Mouse (Mus musculus): ENCODE results near the gene Snurf. TPM values are rescaled to one million over a fixed set of nuclear protein-coding genes. Genes with fewer than 3 reads are reported as not detected.

Snurf gene
- total RNA-seq (2021): 1,000 to 10,000 TPM; 2,439 to 2,731 TPM
- long read RNA-seq, experiment 1: 0 reads
- long read RNA-seq, experiment 2: 0 reads

DNA sequence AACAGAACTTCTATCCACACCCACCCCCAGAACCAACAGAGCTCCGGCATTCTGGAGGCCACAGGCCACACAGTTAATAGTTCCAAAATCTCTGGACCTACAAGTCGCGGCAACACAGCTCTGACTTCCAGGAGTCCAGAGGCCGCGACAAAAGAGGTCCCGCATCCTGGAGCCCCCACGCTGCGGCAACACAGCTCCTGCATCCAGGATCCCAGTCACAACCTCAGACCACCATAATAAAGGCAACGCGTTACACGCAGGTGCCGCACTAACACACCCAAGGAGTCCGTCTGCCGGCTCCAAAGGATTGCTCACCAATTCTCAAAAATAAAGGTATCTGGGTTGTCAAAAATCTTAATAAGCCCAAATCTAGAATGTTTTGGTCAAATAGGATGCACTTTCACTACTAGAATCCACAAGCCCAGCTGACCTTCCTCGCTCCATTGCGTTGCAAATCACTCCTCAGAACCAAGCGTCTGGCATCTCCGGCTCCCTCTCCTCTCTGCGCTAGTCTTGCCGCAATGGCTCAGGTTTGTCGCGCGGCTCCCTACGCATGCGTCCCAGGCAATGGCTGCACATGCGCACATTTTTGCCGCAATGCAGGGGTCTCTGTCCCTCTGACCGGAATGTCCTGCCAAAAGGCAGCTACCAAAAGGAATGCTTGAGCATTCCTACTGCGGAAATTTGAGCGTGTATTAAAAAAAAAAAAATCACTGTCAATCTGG, at the start of gene Snurf, which contains the start of gene Gm38393:
Gene Snurf (minus strand): TSS at position 444 of the 725 bp plus-strand sequence.
Gene Gm38393 (minus strand): TSS at position 459 of the 725 bp plus-strand sequence.
- intact Hi-C loops (cut with DNase I): no loop called here
- peak; percentile 81 to 87 for DNase-seq (ENCODE audit: low spot score in 2 of 2)

DNA sequence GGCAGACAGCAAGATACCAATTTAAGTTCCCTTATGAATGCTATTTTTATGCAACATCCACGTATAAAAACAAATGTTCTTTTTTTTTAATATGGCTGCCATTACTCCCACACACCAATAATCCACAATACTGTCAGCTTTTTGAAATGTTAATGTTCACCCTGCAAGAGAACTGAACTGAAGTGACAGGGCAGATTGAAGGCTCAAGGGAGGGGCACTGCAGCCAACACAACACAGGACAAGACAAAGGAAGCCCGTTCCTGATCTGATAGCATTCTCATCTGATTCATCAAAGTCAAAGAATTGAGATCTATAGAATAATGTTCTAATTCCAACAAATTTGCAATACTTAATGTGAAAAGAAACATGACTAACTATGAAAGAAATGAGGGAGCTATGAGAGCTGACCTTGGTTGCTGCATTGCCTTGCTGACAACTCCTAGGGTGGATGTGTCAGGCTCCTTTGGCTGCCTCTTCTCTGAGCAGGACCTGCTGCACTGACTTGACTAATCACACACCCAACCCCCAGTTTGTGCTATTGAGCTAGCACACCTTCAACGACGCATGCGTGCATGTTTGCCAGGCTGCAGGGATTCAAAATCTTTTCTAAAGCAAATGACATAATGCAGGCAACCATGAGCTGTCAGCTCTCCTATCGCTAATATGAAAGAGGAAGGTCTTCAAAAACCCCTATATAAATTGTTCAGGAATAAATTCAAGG, 42.8 kb upstream of the Snurf start:
- intact Hi-C loops (cut with DNase I): loop anchor here (10.0 kb wide), 1 partner anchor 57 kb away; no protein-coding TSS in a partner anchor
- DNase-seq (ENCODE audit: low spot score in 2 of 2): peak; percentile 60 to 73

DNA sequence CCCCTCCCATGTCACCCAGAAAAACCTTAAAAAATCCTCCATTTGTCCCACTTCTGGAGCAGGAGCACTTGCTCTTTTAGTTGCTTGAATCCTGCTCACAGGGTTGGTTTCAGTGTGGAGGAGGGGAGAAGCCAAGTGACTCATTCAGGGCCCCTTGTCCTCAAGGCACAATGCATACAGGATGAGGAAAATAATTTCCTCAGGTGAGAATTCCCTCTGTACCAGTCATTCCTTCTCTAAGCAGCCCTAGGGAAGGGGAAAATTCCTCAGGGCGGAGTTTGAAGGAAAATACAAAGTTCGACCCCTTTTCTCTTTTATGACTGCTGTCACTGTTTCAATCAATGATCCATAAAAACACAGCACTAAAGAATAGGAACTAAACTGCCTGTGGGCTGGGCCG, 8.3 kb upstream of the Snurf start:
- intact Hi-C loops (cut with DNase I): no loop called here
- DNase-seq (ENCODE audit: low spot score in 2 of 2): no peak

DNA sequence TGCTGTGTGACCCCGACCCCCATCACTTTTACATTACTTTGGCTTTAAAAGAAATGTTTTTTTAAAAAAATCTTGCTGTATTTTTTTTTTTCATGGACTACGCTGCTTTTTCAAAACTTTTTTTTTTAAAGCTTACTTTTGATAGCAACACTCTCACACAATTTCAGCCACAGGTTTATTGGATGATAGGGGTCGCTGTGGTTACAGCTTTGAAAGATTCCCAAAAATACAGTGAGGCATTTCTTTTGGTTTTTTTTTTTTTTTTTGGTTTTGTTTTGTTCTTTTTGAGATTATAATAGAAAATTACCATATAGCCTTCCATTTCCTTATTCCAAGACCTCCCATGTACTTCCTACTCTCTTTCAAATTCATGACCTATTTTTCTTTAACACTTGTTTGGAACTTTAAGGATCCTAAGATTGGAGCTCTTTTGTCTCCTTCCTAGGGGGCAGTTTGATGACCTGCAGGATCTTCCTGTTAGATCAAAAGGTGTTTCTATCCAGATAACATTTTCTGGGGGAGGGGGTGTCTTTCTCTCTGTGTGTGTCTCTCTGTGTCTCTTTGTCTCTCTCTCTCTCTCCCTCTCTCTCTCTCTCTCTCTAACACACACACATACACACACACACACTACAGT, 3.0 kb upstream of the Snurf start:
- intact Hi-C loops (cut with DNase I): no loop called here
- DNase-seq (ENCODE audit: low spot score in 2 of 2): peak in 1 of 2 experiments; percentile 20

DNA sequence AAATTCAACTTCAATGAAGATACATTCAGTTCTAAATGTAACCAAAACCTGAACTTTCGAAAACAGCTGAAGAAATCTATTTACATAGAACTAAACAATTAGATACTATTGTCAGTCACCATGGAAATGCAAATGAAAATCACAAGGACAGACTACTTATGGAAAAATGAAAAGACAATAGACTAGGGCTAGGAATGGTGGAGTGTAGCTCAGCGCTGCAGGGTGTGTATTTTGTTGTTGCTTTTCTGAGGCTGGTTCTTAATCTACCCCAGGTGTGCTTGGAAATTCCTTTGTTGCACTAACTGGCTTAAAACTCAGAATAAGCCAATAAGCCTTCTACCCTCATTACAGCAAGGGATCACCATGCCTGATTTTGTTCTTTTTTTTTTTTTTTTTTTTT, 1.4 kb upstream of the Snurf start:
- no peak for DNase-seq (ENCODE audit: low spot score in 2 of 2)
- intact Hi-C loops (cut with DNase I): no loop called here

DNA sequence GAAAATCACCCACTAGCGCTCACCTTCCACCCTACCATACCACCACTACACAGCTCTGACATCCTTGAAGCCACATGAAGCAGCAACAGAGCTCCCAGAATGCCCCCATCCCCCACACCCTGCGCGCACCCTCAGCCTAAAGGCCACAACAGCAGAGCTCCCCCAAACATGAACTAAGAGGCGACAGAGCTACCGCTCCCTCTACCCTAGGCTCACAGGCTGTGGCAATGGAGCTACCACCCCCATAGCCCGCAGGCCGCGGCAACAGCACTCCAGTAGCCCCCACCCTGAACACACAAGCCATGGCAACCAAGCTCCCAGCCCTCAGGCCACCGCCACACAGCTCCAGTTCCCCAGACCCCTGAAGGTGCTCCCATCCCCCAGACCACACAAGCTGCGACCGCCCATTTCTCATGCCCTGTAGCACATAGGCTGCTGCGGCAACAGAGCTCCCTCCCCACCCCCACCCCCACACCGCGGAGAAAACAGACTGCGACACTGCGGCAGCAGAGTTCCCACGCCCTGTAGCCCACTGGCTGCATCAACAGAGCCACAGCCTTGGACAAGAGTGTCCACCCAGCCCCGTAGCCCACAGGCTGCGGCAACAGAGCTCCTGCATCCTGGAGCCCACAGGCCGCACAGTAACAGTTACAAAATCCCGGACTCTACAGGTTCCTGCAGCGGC, 786 bp downstream of the Snurf start:
- intact Hi-C loops (cut with DNase I): no loop called here
- peak; percentile 32 to 62 for DNase-seq (ENCODE audit: low spot score in 2 of 2)

DNA sequence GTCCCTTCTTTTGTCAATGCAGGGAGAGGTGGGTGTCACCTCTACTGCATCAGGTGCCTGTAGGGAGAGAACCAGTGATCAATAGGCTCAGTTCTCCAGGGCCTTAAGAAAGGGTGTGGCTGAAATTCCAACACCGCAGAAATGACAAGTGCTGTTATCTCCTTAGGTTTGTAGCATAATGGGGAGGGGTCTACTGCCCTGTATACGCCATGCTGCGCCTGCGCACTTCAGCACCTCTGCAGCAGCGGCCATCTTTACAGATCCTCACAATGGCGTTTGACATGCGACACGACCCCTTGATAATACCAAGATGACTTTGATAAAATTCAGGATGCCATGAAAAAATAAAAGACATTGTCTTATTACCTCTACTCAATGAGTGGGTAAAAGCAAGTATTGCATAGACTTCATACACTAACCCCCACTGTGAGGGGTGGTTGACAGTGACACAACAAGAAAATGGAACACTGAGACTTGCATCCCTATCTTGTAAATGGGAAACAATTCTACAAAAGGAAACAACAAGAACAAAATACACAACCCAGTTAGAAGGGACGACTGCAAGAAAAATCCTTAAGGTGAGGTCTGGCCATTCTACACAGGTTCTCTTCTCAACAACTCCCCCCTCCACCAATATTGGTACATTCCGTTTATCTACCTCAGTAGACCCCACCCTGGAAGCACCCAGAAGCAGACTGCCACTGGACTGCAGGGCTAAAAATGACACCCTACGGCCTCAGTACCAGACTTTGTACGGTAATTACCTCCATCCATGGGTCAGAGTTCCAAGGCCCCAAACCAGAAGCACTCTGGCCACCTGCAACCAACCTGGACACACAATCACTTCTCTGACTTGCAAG, 1.6 kb downstream of the Snurf start:
- intact Hi-C loops (cut with DNase I): no loop called here
- peak; percentile 62 to 65 for DNase-seq (ENCODE audit: low spot score in 2 of 2)

DNA sequence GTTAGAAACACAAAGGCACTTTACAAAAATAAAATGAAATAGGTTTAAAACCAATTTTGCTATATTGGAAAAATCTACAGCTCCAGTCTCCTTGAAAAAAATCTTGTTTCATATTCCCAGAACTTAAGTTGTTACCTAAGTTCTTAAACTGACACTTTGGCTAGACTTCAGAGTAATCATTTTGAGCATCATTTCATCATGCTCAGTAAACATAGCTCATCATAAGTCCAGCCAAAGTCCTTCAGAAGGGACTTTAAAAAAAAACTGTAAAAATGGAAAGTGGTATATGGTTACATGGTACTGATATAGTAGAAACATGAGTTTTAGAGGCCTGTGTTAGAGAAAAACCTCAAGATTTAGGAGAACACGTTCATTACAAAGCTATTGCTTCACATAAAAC, 26.2 kb downstream of the Snurf start:
- intact Hi-C loops (cut with DNase I): no loop called here
- DNase-seq (ENCODE audit: low spot score in 2 of 2): no peak

Other genes with a start within 250 kb of the Snurf start
- gene Gm38393, start within 50 bp of the Snurf start, total RNA-seq (2021): 10 to 100 TPM; 71.9 to 81.1 TPM
- 100 to 1,000 TPM; 935 to 955 TPM for gene Snrpn, start 135.2 kb upstream of the Snurf start, total RNA-seq (2021)

All from left cerebral cortex, postnatal 14 days (tissue).